Mouse (Mus musculus) c-Kit-positive CD71-positive TER-119-negative erythroid progenitor cells, embryonic 14.5 days (primary cell): ENCODE data around the gene Tmem44.
"Not testable (repeated sequence)": the region's sequence is repeated elsewhere in the genome, so short reads cannot be mapped to it uniquely, and the experiment has no call there.

Experiments used
- DNase-seq: peaks from one replicate; pipeline ENCODE4 v3.0.0-alpha.2; 2013; ENCODE audit warnings: low read depth

Gene Tmem44

GRCm38 (mm10) chr16:30494883-30495282 lies 55.8 kb downstream of the Tmem44 start:
- no peak for DNase-seq

GRCm38 (mm10) chr16:30491742-30492141 lies 58.9 kb downstream of the Tmem44 start:
- no peak for DNase-seq

GRCm38 (mm10) chr16:30490791-30491190 lies 59.9 kb downstream of the Tmem44 start:
- no peak for DNase-seq

- no peak for DNase-seq
These were observed 60.3 kb downstream of the Tmem44 start for GRCm38 (mm10) chr16:30490316-30490715.

- DNase-seq, result no peak
These were observed 61.0 kb downstream of the Tmem44 start for GRCm38 (mm10) chr16:30489662-30490061.

GRCm38 (mm10) chr16:30486498-30486897 lies 64.1 kb downstream of the Tmem44 start:
- DNase-seq, result no peak

- no peak for DNase-seq
These were observed 72.9 kb downstream of the Tmem44 start for GRCm38 (mm10) chr16:30477791-30478190.

GRCm38 (mm10) chr16:30477006-30477405 lies 73.6 kb downstream of the Tmem44 start:
- no peak for DNase-seq

- DNase-seq, result no peak
These were observed 74.8 kb downstream of the Tmem44 start for GRCm38 (mm10) chr16:30475633-30476461.

- DNase-seq, result no peak
These were observed 78.2 kb downstream of the Tmem44 start for GRCm38 (mm10) chr16:30472447-30472846.

GRCm38 (mm10) chr16:30471912-30472311 lies 78.7 kb downstream of the Tmem44 start:
- no peak for DNase-seq

GRCm38 (mm10) chr16:30468944-30469343 lies 81.7 kb downstream of the Tmem44 start:
- DNase-seq, result no peak

- DNase-seq, result no peak
These were observed 84.9 kb downstream of the Tmem44 start for GRCm38 (mm10) chr16:30465680-30466298.

GRCm38 (mm10) chr16:30464742-30465141 lies 85.9 kb downstream of the Tmem44 start:
- DNase-seq, result not testable (repeated sequence)
